Mouse (Mus musculus) hindbrain, embryonic 11.5 days (tissue): ENCODE measurements around the gene Prkcsh. TPM values are rescaled to one million over a fixed set of nuclear protein-coding genes. Genes with fewer than 3 reads are reported as not detected.

Source experiments
- ATAC-seq: fragments of 200-750 bp; cut with Nextera tagmentation; 2 replicates; pipeline ENCODE4 v1.8.0; 2017; ENCODE audit warnings: mild to moderate bottlenecking, moderate TSS enrichment, moderate library complexity; ENCODE audit not compliant: low FRiP score
- DNase-seq: peaks from one replicate; pipeline ENCODE4 v3.0.0-alpha.2; 2015; ENCODE audit warnings: low spot score
- H3K27ac ChIP-seq: fragments of 300-500 bp; sonication (generic); 2 replicates; pipeline ENCODE4 v1.5.1; 2014; ENCODE audit warnings: mild to moderate bottlenecking, low read depth, low read length
- H3K27me3 ChIP-seq: fragments of 300-500 bp; sonication (generic); 2 replicates; pipeline ENCODE4 v1.6.1; 2014; ENCODE audit warnings: mild to moderate bottlenecking, low read length, moderate library complexity, mixed read lengths; ENCODE audit not compliant: control insufficient read depth, insufficient read depth
- H3K36me3 ChIP-seq: fragments of 300-500 bp; sonication (generic); 2 replicates; pipeline ENCODE4 v1.6.1; 2014; ENCODE audit warnings: mild to moderate bottlenecking, low read length, moderate library complexity, mixed read lengths; ENCODE audit not compliant: control insufficient read depth, insufficient read depth
- H3K4me1 ChIP-seq: fragments of 300-500 bp; sonication (generic); replicated peaks from 2 replicates; pipeline ENCODE4 v1.6.1; 2014; ENCODE audit warnings: low read length, mixed read lengths; ENCODE audit not compliant: control insufficient read depth, insufficient read depth
- H3K4me2 ChIP-seq: fragments of 300-500 bp; sonication (generic); replicated peaks from 2 replicates; pipeline ENCODE4 v1.6.1; 2014; ENCODE audit warnings: mild to moderate bottlenecking, low read depth, low read length
- H3K4me3 ChIP-seq: fragments of 300-500 bp; sonication (generic); 2 replicates; pipeline ENCODE4 v1.5.1; 2014; ENCODE audit warnings: low read depth, low read length
- H3K9ac ChIP-seq: fragments of 300-500 bp; sonication (generic); 2 replicates; pipeline ENCODE4 v1.6.1; 2014; ENCODE audit warnings: low read depth, low read length
- H3K9me3 ChIP-seq: fragments of 300-500 bp; sonication (generic); 2 replicates; pipeline ENCODE4 v1.6.1; 2016; ENCODE audit warnings: low read length; ENCODE audit not compliant: control insufficient read depth
- WGBS: fragments of 180-500 bp; shearing (Covaris S2); extraction: QIAGEN DNeasy Blood & Tissue Kit; methylation state at CpG from one replicate; pipeline ENCODE4 v1.1.7; 2014; 5-methylcytosine and 5-hydroxymethylcytosine counted together
- polyA plus RNA-seq: library from polyadenylated mRNA; unstranded; fragments of >200 nt; fragmentation: Nextera tagmentation; extraction: Ambion mirVana; gene quantifications from 2 replicates; pipeline ENCODE4 v1.2.1, GENCODE M21; 2014

The Prkcsh gene
- 84.6 TPM in 2 replicates for polyA plus RNA-seq

DNA sequence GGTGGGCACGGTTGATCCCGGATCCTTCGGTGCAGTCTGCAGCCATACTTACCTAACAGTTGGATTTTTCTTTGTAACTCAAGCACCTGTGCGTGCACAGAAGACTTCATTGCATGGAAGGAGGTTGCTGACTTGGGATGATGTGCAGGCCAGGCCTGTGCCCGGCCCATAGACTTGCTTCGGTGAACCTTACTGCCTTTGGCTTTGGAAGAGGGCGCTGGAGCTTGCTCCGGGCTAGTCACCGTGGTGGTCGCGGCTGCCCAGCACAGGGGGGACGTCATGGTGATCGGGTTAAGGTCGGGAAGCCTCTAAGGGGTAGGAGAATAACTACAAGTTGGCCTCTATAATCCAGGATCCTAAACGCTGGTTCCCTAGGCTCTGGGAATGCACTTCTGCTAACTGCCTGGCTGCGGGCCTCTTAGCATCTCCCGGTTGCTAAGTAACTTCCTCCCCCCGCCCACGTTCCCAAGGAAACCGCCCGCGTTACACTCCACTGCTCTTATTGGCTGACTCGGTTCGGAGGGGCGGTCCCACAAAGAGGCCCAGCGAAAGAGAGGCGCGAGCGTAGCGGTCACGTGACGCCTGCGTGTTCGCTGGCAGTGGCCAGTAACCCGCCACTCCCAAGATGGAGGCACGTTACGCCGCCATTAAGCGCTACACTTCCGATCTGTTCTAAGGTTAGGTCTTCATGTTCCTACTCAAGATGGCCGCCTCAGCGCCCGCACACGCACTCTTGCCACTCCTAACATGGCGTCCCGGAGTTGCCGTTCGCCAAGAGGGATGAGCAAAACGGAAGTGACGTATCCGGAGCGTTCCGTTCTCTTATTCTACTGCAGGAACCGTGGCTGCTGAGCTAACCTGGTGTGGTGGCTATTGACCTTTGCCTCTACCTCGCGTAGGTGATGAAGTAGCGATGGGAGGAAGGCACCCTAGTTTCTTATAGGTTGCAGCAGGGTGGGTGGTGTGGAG lies at the start of gene Prkcsh, which contains the start of gene Ccdc151:
Gene Prkcsh (plus strand): TSS at position 613 of the 969 bp plus-strand sequence.
Gene Ccdc151 (minus strand): TSS at position 441 of the 969 bp plus-strand sequence.
- peaks cover 4% of the 10 kb centered on the region; the same call in 1 of the 2 replicates for H3K36me3 ChIP-seq
- ATAC-seq (peak; percentile 99), DNase-seq (peak; percentile 99)
- H3K9me3 ChIP-seq, result no peaks in the 10 kb centered on the region
- H3K27ac ChIP-seq, result peak within 1 kb of the TSS; percentile 58
- H3K4me3 ChIP-seq, result peak within 1 kb of the TSS; percentile 83
- 5% methylated on average over 57 of the region's 57 CpGs for WGBS
- peak within 1 kb of the TSS; percentile 70 for H3K9ac ChIP-seq
- H3K4me2 ChIP-seq, result peak within 1 kb of the TSS; percentile 67
- H3K4me1 ChIP-seq, result peaks cover 5% of the 10 kb centered on the region
- H3K27me3 ChIP-seq, result no peaks in the 10 kb centered on the region

GRCm38 (mm10) chr9:21953600-21953999 lies 49.0 kb upstream of the Prkcsh start:
- no peak for ATAC-seq
- WGBS, result 12% methylated on average over 3 of the region's 3 CpGs
- H3K9ac ChIP-seq, result no peak overlapping the region
- no peaks in the 10 kb centered on the region for H3K36me3 ChIP-seq
- no peak overlapping the region for H3K27ac ChIP-seq
- H3K4me3 ChIP-seq, result no peak overlapping the region
- 0 out of 2 replicates have a peak, but pooled peaks cover 2% of the 10 kb centered on the region for H3K4me1 ChIP-seq
- H3K27me3 ChIP-seq, result no peaks in the 10 kb centered on the region
- DNase-seq, result peak; percentile 48
- no peaks in the 10 kb centered on the region for H3K9me3 ChIP-seq
- H3K4me2 ChIP-seq, result no peak overlapping the region

GRCm38 (mm10) chr9:21954635-21955034 lies 48.0 kb upstream of the Prkcsh start:
- no peak overlapping the region for H3K4me2 ChIP-seq
- no peak overlapping the region for H3K4me3 ChIP-seq
- ATAC-seq (no peak), DNase-seq (no peak)
- no peaks in the 10 kb centered on the region for H3K36me3 ChIP-seq
- H3K27me3 ChIP-seq, result peaks cover 6% of the 10 kb centered on the region
- no peak overlapping the region for H3K27ac ChIP-seq
- H3K9me3 ChIP-seq, result no peaks in the 10 kb centered on the region
- WGBS, result 77% methylated on average over 3 of the region's 3 CpGs
- 0 out of 2 replicates have a peak, but pooled peaks cover 2% of the 10 kb centered on the region for H3K4me1 ChIP-seq
- no peak overlapping the region for H3K9ac ChIP-seq

- DNase-seq (no peak), ATAC-seq (peak; percentile 77)
- Histone ChIP-seq H3K4me2 (peak overlapping the region; percentile 48), H3K4me1 (0 out of 2 replicates have a peak, but pooled peaks cover 2% of the 10 kb centered on the region), H3K9me3 (no peaks in the 10 kb centered on the region), H3K9ac (peak overlapping the region; percentile 47; the same call in 1 of the 2 replicates), H3K4me3 (peak overlapping the region; percentile 67), H3K27ac (peak overlapping the region; percentile 42; the same call in 1 of the 2 replicates), H3K27me3 (peaks cover 12% of the 10 kb centered on the region), H3K36me3 (no peaks in the 10 kb centered on the region)
- WGBS, result 3% methylated on average over 18 of the region's 18 CpGs
Observed at GRCm38 (mm10) chr9:21955225-21955569, 47.4 kb upstream of the Prkcsh start.

GRCm38 (mm10) chr9:21955570-21956281 lies 46.9 kb upstream of the Prkcsh start, which contains the start of gene Swsap1:
Gene Swsap1 (plus strand): TSS chr9:21955755.
- H3K4me1 ChIP-seq, result 0 out of 2 replicates have a peak, but pooled peaks cover 2% of the 10 kb centered on the region
- H3K27ac ChIP-seq, result peak within 1 kb of the TSS; percentile 88
- no peaks in the 10 kb centered on the region for H3K36me3 ChIP-seq
- under 1% methylated on average over 52 of the region's 54 CpGs for WGBS
- peak within 1 kb of the TSS; percentile 78 for H3K9ac ChIP-seq
- H3K4me3 ChIP-seq, result peak within 1 kb of the TSS; percentile 67
- ATAC-seq, result peak; percentile 98
- peak; percentile 98 for DNase-seq
- no peaks in the 10 kb centered on the region for H3K9me3 ChIP-seq
- peaks cover 17% of the 10 kb centered on the region for H3K27me3 ChIP-seq
- peak within 1 kb of the TSS; percentile 54 for H3K4me2 ChIP-seq

- H3K4me1 ChIP-seq, result peaks cover 8% of the 10 kb centered on the region; the same call in 1 of the 2 replicates
Observed at GRCm38 (mm10) chr9:21958372-21958771, 44.2 kb upstream of the Prkcsh start.

GRCm38 (mm10) chr9:21959244-21959643 lies 43.4 kb upstream of the Prkcsh start:
- H3K4me3 ChIP-seq, result no peak overlapping the region
- H3K36me3 ChIP-seq, result no peaks in the 10 kb centered on the region
- ATAC-seq (no peak), DNase-seq (no peak)
- H3K27ac ChIP-seq, result no peak overlapping the region
- no peak overlapping the region for H3K9ac ChIP-seq
- H3K27me3 ChIP-seq, result peaks cover 40% of the 10 kb centered on the region
- peaks cover 10% of the 10 kb centered on the region; the same call in 1 of the 2 replicates for H3K4me1 ChIP-seq
- 89% methylated on average over 7 of the region's 7 CpGs for WGBS
- H3K4me2 ChIP-seq, result no peak overlapping the region
- H3K9me3 ChIP-seq, result no peaks in the 10 kb centered on the region

More at GRCm38 (mm10) chr9:21958372-21958771, 44.2 kb upstream of the Prkcsh start:
- Histone ChIP-seq H3K27ac (no peak overlapping the region), H3K36me3 (no peaks in the 10 kb centered on the region), H3K4me3 (no peak overlapping the region), H3K9me3 (no peaks in the 10 kb centered on the region), H3K27me3 (peaks cover 40% of the 10 kb centered on the region), H3K9ac (no peak overlapping the region), H3K4me2 (no peak overlapping the region)
- WGBS, result 88% methylated on average over 5 of the region's 5 CpGs
- DNase-seq, result no peak
- ATAC-seq, result no peak

GRCm38 (mm10) chr9:21960135-21960534 lies 42.5 kb upstream of the Prkcsh start:
- no peak overlapping the region for H3K4me3 ChIP-seq
- no peaks in the 10 kb centered on the region for H3K36me3 ChIP-seq
- ATAC-seq (no peak), DNase-seq (no peak)
- H3K4me1 ChIP-seq, result peaks cover 10% of the 10 kb centered on the region; the same call in 1 of the 2 replicates
- WGBS, result 55% methylated on average over 9 of the region's 9 CpGs
- H3K9ac ChIP-seq, result no peak overlapping the region
- H3K27me3 ChIP-seq, result peaks cover 40% of the 10 kb centered on the region
- H3K27ac ChIP-seq, result no peak overlapping the region
- H3K4me2 ChIP-seq, result no peak overlapping the region
- no peaks in the 10 kb centered on the region for H3K9me3 ChIP-seq
